ENCODE assay signal across 13 mouse cellular contexts in the genomic region with DNA sequence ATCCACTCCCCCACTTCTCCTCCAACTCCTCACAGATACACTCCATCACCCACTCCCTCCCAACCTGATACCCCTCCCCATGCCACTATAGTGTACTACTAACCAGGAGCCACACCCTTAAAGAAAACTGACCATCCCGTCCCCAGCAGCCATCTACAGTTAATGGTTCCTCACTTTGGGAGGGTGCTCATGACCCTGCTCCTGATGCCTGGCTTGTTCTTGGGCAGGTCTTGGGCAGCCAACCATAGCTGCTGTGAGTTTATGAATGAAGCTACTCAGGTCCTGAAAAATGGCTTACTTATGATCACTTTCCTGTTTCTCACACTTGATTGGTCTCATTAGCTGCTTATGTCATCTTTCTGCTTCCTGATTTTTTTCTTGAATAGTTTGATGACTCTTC.
"Had no signal": no experiment of that assay in that cellular context is flagged by ENCODE, and none has a peak within 500 bp of the region (broad histone marks: within the 10 kb centered on the region; RNA-seq: fewer than 3 reads in every experiment).

No protein-coding gene starts in this region.

- ATAC-seq: midbrain, embryonic 15.5 days had no signal

- H3K9me3 ChIP-seq: midbrain, embryonic 12.5 days; midbrain, embryonic 15.5 days; neural tube, embryonic 12.5 days; stomach, embryonic 15.5 days had no signal

- H3K27ac ChIP-seq: liver, embryonic 14.5 days; midbrain, embryonic 12.5 days; midbrain, embryonic 15.5 days; neural tube, embryonic 12.5 days; stomach, embryonic 15.5 days; stomach, postnatal 0 days had no signal

- H3K4me1 ChIP-seq: midbrain, embryonic 12.5 days; midbrain, embryonic 15.5 days; neural tube, embryonic 12.5 days; stomach, embryonic 15.5 days had no signal

- H3K27me3 ChIP-seq: midbrain, embryonic 12.5 days; midbrain, embryonic 15.5 days; neural tube, embryonic 12.5 days; stomach, embryonic 15.5 days had no signal

- H3K36me3 ChIP-seq: midbrain, embryonic 12.5 days; midbrain, embryonic 15.5 days; neural tube, embryonic 12.5 days; stomach, embryonic 15.5 days had no signal

- DNase-seq: lung, adult 18-20 months; lung, embryonic 14.5 days; lung, postnatal 4 days; right cerebral cortex, postnatal 14 days; thymus, adult 2 months; thymus, postnatal 25 days; thymus, postnatal 4 days had no signal

- H3K4me3 ChIP-seq: midbrain, embryonic 12.5 days; midbrain, embryonic 15.5 days; neural tube, embryonic 12.5 days; stomach, embryonic 15.5 days had no signal
